Mouse (Mus musculus) layer of hippocampus, postnatal 14 days (tissue): ENCODE measurements around the gene Xrcc2. TPM values are rescaled to one million over a fixed set of nuclear protein-coding genes. Genes with fewer than 3 reads are reported as not detected.

Source experiments
- DNase-seq, 2 experiments: peaks; one replicate each; pipeline ENCODE4 v3.0.0; 2021 to 2022; ENCODE audit warnings: low spot score in 2 of 2, mixed read lengths in 1 of 2
- total RNA-seq, 2 experiments: library from RNA; stranded (reverse); gene quantifications; 2 replicates each; pipeline ENCODE4 v1.2.3; 2021

The Xrcc2 gene
- total RNA-seq, 2 experiments from 2014 or later = 4.5 to 6.1 TPM

- no peak for DNase-seq
Observed at GRCm38 (mm10) chr5:25671696-25672520, 33.7 kb downstream of the Xrcc2 start.

GRCm38 (mm10) chr5:25671051-25671450, 34.6 kb downstream of the Xrcc2 start:
- no peak for DNase-seq

- no peak for DNase-seq
Observed at GRCm38 (mm10) chr5:25668306-25668705, 37.3 kb downstream of the Xrcc2 start.

- no peak for DNase-seq
Observed at GRCm38 (mm10) chr5:25666684-25667083, 38.9 kb downstream of the Xrcc2 start.

- DNase-seq = peak; percentile 61 to 86
Observed at GRCm38 (mm10) chr5:25666108-25666507, 39.5 kb downstream of the Xrcc2 start.

GRCm38 (mm10) chr5:25665516-25665915, 40.1 kb downstream of the Xrcc2 start:
- no peak for DNase-seq

- no peak for DNase-seq
Observed at GRCm38 (mm10) chr5:25663165-25663564, 42.5 kb downstream of the Xrcc2 start.

GRCm38 (mm10) chr5:25654578-25654987, 51.0 kb downstream of the Xrcc2 start:
- DNase-seq = no peak

GRCm38 (mm10) chr5:25653377-25653776, 52.2 kb downstream of the Xrcc2 start:
- no peak for DNase-seq

GRCm38 (mm10) chr5:25652435-25652834, 53.2 kb downstream of the Xrcc2 start:
- DNase-seq = peak; percentile 66 to 89

GRCm38 (mm10) chr5:25645661-25646364, 59.8 kb downstream of the Xrcc2 start:
- no peak for DNase-seq

- DNase-seq = no peak
Observed at GRCm38 (mm10) chr5:25644509-25644908, 61.1 kb downstream of the Xrcc2 start.

- DNase-seq = no peak
Observed at GRCm38 (mm10) chr5:25642741-25643140, 62.9 kb downstream of the Xrcc2 start.

Other genes with a start within 250 kb of the Xrcc2 start
- 10 to 100 TPM; 79.9 to 88.1 TPM for gene Kmt2c, start 207.0 kb downstream of the Xrcc2 start, total RNA-seq
- not detected for gene Cct8l1, start 189.8 kb downstream of the Xrcc2 start, total RNA-seq
- 100 to 1,000 TPM; 189 to 198 TPM for gene Actr3b, start 54.2 kb upstream of the Xrcc2 start, total RNA-seq
- gene Gm21663, start 236.6 kb upstream of the Xrcc2 start, total RNA-seq = not detected
- not detected for gene Gm21671, start 248.6 kb upstream of the Xrcc2 start, total RNA-seq